ENCODE assay signal across 10 mouse cellular contexts in the genomic region with DNA sequence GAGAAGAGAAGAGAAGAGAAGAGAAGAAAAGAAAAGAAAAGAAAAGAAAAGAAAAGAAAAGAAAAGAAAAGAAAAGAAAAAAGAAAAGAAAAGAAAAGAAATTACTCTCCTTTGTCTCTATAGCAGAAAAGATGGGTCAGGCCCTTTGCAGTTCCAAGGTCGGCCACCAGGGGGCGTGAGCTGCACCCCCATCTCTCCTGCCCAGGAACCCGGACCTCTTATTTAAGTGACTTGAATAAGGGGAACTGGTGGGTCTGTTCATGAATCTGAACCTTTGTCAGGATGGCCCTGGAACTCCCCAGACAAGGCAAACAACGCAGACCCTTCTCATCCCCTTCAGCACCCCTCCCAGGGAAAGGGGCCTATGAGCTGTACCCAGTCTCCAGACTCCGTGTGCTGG. TPM values are rescaled to one million over a fixed set of nuclear protein-coding genes. Genes with fewer than 3 reads are reported as not detected.
DNase-seq lines count a peak whose midpoint lies in the region.
"Had no signal": no experiment of that assay in that cellular context is flagged by ENCODE, and none has a peak within 500 bp of the region (broad histone marks: within the 10 kb centered on the region; RNA-seq: fewer than 3 reads in every experiment).

No protein-coding gene starts in this region.

- peak; percentile 56 for DNase-seq in heart, postnatal 4 days
- DNase-seq in heart, adult 8-10 months (ENCODE audit: low spot score) = no peak
- peak; percentile 84 to 86 for DNase-seq in B cell, adult 2 months
- peak; percentile 61 for DNase-seq in T-cell, adult 2 months (ENCODE audit: low spot score)
- DNase-seq in naive thymus-derived CD4-positive, alpha-beta T cell, adult 2 months (ENCODE audit: low read depth) = peak; percentile 64
- no peak for DNase-seq in layer of hippocampus, adult 18-20 months (ENCODE audit: low spot score in 2 of 2)
- DNase-seq in layer of hippocampus, adult 11-12 months (ENCODE audit: low spot score) = no peak
- DNase-seq in heart, adult 9 months (ENCODE audit: low spot score in 2 of 2) = no peak

RNA-seq across cellular contexts. Expression of gene Sdsl, which starts 7.5 kb away (rescaled TPM):
- 10 to 100 TPM; 12.2 to 12.4 TPM for total RNA-seq in heart, postnatal 4 days (2021)
- 10 to 100 TPM in 1 of 4 experiments, 1 to 10 TPM in 3; 8.6 to 11.4 (median 9.5) TPM for total RNA-seq in heart, adult 8-10 months (2022)
- total RNA-seq in layer of hippocampus, adult 18-20 months (2021) = 1 to 10 TPM; 7.5 to 8.0 TPM
- total RNA-seq: neutrophil, adult 5-6 weeks had no signal

RNA-seq across cellular contexts. Expression of gene Sds, which starts 11.3 kb away (rescaled TPM):
- total RNA-seq in heart, postnatal 4 days (2021) = not detected
- total RNA-seq in heart, adult 8-10 months (2022) = 1 to 10 TPM; 1.4 to 4.9 (median 1.7) TPM
- under 1 TPM; 0.33 to 0.69 TPM for total RNA-seq in layer of hippocampus, adult 18-20 months (2021)
- total RNA-seq: common myeloid progenitor, adult 5-6 weeks; neutrophil, adult 5-6 weeks had no signal

RNA-seq across cellular contexts. Expression of gene Lhx5, which starts 33.6 kb away (rescaled TPM):
- total RNA-seq in heart, postnatal 4 days (2021) = not detected
- total RNA-seq in heart, adult 8-10 months (2022) = not detected
- total RNA-seq in layer of hippocampus, adult 18-20 months (2021) = not detected
- total RNA-seq: common myeloid progenitor, adult 5-6 weeks; neutrophil, adult 5-6 weeks had no signal

RNA-seq across cellular contexts. Expression of gene Plbd2, which starts 38.4 kb away (rescaled TPM):
- total RNA-seq in heart, postnatal 4 days (2021) = 10 to 100 TPM; 38.0 to 38.3 TPM
- total RNA-seq in heart, adult 8-10 months (2022) = 10 to 100 TPM; 46.7 to 54.2 (median 49.5) TPM
- 10 to 100 TPM; 55.8 to 56.5 TPM for total RNA-seq in layer of hippocampus, adult 18-20 months (2021)

RNA-seq across cellular contexts. Expression of gene Slc8b1, which starts 45.9 kb away (rescaled TPM):
- 1 to 10 TPM; 8.7 to 9.3 TPM for total RNA-seq in heart, postnatal 4 days (2021)
- 10 to 100 TPM in 2 of 4 experiments, 1 to 10 TPM in 2; 8.2 to 12.4 (median 10.0) TPM for total RNA-seq in heart, adult 8-10 months (2022)
- 10 to 100 TPM in 1 of 2 experiments, 1 to 10 TPM in 1; 7.8 to 11.8 TPM for total RNA-seq in layer of hippocampus, adult 18-20 months (2021)

Comparison
In these comparisons a context has a peak if more than half of its experiments do, and no peak if none do; other contexts are left out.
1. DNase-seq: peak in heart, postnatal 4 days (single experiment), B cell, adult 2 months (2 of 2), T-cell, adult 2 months (single experiment) and naive thymus-derived CD4-positive, alpha-beta T cell, adult 2 months (single experiment); none in heart, adult 8-10 months (single experiment), layer of hippocampus, adult 18-20 months (0 of 2), layer of hippocampus, adult 11-12 months (single experiment) and heart, adult 9 months (0 of 2).